Mouse (Mus musculus) adrenal gland, postnatal 25 days (tissue): ENCODE measurements around the gene Bzw1. TPM values are rescaled to one million over a fixed set of nuclear protein-coding genes. Genes with fewer than 3 reads are reported as not detected.
A peak's percentile ranks its signal among the peaks of the same experiment; 100 is the strongest.

Experiments used
- DNase-seq: peaks from one replicate; pipeline ENCODE4 v3.0.0; 2021; ENCODE audit warnings: mixed read lengths
- total RNA-seq: library from RNA; stranded (reverse); gene quantifications from 2 replicates; pipeline ENCODE4 v1.2.3, GENCODE M21; 2021

Bzw1 gene
- total RNA-seq, 1 experiment from 2014 or later, result 131 TPM

DNA sequence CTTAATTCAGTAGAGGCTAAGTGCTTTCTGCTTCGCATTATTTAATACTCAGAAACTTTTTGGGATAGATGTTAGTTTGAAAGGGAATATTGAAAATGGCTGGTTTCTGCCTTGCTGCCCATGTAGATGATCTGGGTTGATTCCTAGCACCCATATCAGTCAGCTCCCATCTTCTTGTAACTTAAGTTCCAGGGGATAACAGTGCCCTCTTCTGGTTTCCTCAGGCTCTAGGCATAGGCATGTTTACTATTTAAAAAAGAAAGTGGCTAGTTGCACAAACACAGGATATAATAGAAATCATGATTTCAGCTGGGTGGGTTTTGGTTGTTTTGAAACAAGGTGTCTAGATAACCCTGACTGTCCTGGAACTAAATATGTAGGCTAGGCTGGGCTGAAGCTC is 3.5 kb downstream of the Bzw1 start:
- DNase-seq, result no peak

DNA sequence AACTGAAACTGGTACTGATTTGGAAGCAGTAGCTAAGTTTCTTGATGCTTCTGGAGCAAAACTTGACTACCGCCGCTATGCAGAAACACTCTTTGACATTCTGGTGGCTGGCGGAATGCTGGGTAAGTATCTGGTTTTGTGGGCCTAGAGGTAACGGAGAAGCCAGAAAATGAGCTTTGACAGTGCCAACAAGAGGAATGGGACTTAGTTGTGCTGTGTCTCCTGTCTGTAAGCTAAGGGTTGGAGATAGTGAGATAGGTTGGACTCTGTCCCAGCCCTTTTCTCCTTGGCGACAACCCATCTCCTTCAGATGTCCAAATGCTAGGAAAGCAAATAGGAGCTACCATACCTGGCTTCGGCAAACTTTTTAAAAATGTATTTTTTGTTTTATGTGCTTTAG is 5.0 kb downstream of the Bzw1 start:
- no peak for DNase-seq

DNA sequence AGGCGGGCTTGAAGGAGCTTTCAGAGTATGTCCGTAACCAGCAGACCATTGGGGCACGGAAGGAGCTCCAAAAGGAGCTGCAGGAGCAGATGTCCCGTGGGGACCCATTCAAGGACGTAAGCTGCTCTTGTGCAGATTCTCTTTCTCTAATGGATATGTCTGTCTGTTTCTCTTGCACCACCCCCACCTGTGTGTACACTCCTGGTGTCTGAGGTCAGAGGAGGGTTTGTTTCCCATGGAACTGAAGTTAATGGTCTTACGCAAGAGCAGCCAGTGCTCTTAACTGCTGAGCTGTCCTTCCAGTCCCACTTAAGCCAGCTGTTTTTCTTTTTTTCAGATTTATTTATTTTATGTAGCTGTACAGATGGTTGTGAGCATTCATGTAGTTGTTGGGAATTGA is 8.7 kb downstream of the Bzw1 start:
- no peak for DNase-seq

GRCm38 (mm10) chr1:58403745-58404144 is 11.0 kb downstream of the Bzw1 start:
- DNase-seq, result no peak

DNA sequence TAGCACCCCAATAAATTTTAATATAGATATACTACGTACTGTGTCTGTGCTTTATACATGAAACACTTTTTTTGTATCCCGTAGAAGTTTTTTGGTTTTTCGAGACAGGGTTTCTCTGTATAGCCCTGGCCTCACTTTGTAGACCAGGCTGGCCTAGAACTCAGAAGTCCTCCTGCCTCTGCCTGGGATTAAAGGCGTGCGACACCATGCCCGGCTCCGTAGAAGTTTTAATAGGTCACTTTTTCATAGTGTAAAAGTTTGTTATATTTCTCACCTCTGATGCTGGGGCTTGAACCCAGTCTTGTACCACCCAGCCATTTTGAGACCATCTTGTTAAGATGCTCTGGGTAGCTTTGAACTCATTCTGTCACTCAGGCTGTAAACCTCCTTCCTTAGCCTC is 14.6 kb downstream of the Bzw1 start:
- no peak for DNase-seq

GRCm38 (mm10) chr1:58408141-58408540 is 15.4 kb downstream of the Bzw1 start:
- DNase-seq, result no peak

DNA sequence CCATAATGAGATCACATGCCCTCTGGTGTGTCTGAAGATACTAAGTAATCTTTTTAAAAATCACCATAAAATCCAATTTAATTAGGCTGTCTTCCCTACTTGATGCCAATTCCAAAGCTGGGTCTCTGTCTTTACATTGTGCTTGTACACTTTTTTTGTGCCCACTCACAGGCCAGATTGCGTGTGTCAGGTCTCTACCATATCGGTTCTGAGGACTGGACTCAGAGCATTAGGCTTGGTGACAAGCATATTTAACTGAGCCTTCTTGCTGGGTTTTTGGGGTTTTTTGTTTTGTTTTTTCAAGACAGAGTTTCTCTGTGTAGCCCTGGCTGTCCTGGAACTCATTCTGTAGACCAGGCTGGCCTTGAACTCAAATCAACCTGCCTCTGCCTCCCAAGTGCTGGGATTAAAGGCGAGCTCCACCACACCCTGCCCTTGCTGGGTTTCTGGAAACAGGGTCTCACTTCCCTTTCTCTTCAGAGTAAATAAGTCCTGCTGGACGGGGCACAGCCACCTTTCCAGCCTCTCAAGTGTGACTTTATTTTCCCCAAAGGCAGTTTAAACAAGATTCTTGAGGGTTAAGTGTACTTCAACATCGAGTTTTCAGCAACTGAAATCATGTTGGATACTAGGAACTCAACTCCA is 17.0 kb downstream of the Bzw1 start:
- no peak for DNase-seq

DNA sequence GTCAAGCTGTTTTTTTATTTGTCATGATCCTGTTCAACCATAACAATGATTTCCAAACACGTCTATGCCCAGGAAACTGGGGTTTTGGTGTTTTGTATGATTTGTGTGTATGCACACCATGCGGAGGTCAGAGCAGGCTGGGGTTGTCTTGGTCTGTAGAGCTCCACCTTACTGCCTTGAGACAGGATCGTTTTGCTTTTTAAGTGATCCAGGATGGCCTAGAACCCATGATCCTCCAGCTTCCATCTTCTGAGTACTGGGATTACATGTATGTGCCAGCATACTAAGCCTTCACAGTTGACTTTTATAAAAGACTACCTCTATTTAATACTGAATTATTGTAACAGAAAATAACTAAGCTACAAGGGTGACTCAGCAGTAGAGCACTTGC is 17.5 kb downstream of the Bzw1 start:
- no peak for DNase-seq

GRCm38 (mm10) chr1:58410776-58411175 is 18.1 kb downstream of the Bzw1 start:
- DNase-seq, result no peak

- no peak for DNase-seq
Observed at GRCm38 (mm10) chr1:58415442-58415841, 22.7 kb downstream of the Bzw1 start.

DNA sequence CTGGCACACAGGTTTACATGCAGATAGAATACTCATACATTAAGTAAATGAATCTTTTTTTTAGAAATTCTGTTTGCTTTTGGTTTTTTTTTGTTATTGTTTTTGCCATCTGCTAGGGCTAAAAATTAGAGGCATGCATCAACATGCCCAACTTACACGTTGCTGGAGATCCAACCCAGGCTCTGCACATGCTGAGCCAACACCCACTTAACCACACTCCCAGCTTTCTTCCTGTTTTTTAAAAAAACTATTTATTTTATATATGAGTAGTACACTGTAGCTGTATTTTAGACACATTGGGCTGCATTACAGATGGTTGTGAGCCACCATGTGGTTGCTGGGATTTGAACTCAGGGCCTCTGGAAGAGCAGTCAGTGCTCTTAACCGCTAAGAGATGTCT is 23.4 kb downstream of the Bzw1 start:
- DNase-seq, result no peak

DNA sequence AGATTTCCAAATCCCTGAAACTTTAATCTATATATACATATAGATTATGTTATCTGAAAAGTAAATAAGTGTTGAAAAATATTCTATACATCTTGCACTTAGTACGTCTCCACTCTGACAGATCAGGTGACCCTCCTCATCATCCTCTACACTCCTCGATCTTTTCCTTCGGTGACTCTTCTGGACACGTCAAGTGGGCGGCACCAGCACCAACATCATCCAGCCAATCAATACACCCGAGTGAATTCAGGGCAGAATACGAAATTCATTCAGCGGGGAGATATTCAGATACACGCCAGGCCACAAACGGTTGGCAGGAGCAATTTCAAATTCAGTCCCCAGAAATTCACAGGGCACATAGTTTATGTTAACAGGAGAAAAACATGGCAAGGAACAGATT is 27.3 kb downstream of the Bzw1 start:
- DNase-seq, result no peak

- no peak for DNase-seq
Observed at GRCm38 (mm10) chr1:58420961-58421360, 28.3 kb downstream of the Bzw1 start.

- peak; percentile 10 for DNase-seq
Observed at GRCm38 (mm10) chr1:58422879-58423278, 30.2 kb downstream of the Bzw1 start.

- peak; percentile 98 for DNase-seq
Observed at GRCm38 (mm10) chr1:58423371-58424248, 30.9 kb downstream of the Bzw1 start, which contains the start of gene Clk1. Gene Clk1, minus strand, starts transcription at chr1:58424066.

DNA sequence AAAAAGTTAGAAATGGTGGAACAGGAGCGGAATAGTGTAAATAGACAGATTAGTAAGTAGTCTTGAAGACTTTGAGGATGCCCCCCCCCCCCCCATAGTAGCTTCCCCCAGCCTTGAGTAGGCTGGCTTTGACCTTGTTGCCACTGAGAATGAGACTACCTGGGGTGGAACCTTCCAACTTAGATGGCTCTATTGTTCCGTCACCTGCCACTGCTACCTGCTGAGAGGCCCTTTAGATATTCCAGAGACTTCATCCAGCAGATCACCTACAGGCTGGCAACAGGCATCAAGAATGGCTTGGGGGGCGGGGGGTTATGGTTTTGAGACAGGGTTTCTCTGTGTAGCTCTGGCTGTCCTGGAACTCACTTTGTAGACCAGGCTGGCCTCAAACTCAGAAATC is 31.9 kb downstream of the Bzw1 start:
- no peak for DNase-seq

GRCm38 (mm10) chr1:58444691-58445090 is 52.0 kb downstream of the Bzw1 start:
- no peak for DNase-seq

DNA sequence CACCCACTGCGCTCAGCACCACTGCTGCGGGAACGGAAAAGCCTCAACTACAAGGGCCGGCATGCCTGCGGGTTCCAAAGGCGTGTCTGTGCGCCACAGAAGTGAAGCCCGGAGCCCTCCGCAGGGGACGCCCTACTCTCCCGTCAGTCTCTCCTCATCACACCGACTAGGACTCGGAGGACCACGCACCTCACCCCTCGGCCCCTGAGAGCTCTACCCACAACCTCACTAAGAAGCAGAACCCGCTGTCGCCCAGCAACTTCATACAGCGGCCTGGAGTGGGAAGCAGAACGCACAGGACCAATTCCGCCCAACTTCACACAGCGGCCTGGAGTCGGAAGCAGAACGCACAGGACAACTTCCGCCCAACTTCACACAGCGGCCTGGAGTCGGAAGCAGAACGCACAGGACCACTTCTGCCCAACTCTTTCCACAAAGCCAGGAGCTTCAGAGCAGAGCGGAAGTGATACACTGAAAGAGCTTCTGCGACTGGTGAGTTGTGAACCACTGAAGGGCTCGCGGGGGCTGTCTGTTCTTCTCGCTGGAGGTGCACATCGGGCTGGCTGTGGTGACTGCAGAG is 52.5 kb downstream of the Bzw1 start, which contains the start of the genes Nif3l1 and Ppil3:
Nif3l1 (plus strand) TSS at position 9 of the 580 bp plus-strand sequence.
Ppil3 (minus strand) TSS at position 344 of the 580 bp plus-strand sequence.
- DNase-seq, result peak; percentile 74

- no peak for DNase-seq
Observed at GRCm38 (mm10) chr1:58445861-58446260, 53.2 kb downstream of the Bzw1 start.

- DNase-seq, result no peak
Observed at GRCm38 (mm10) chr1:58447766-58448165, 55.1 kb downstream of the Bzw1 start.

DNA sequence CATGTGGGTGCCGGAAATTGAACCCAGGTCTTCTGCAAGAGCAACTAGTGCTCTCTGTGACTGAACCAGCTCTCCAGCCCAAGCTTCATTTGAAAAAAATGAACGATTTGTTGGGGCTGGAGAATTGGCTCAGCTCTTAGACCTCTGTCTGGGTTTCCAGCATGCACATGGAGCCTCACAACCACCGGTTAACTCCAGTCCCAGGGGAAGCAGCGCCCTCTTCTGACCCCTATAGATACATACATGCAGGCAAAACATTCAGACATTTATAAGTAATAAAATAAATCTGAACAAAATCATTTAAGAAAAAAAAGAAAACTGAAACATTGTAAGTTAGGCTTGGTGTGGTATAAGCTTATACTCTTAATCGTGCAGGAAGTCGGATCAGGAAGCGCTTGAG is 55.7 kb downstream of the Bzw1 start:
- no peak for DNase-seq

DNA sequence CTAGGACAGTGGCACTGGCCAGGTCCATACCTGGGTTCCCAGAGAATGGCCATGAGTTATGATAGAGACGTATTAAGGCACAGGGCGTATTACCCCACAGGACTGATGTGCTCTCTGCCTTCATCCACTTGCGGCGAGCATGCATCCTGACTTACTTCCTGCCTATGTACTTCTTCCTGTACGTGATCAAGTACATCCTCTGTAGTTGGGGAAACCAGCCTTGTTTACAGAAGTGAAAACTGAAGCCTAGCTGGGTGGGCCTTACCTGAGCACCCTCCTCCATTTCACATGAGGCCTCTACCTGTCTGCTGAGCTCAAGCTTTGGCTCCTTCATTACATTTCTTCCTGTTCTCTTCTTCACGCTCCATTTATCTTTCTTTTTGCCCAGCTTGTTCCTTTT is 61.6 kb downstream of the Bzw1 start:
- no peak for DNase-seq
